Mouse (Mus musculus) heart, embryonic 10.5 days (tissue): ENCODE results near the gene Tead1. TPM values are rescaled to one million over a fixed set of nuclear protein-coding genes. Genes with fewer than 3 reads are reported as not detected.

Experiments used
- DNase-seq: peaks from one replicate; pipeline ENCODE4 v3.0.0-alpha.2; 2017; ENCODE audit warnings: low spot score
- H3K27ac ChIP-seq: fragments of 300-500 bp; sonication (generic); 2 replicates; pipeline ENCODE4 v1.5.1; 2016; ENCODE audit warnings: mild to moderate bottlenecking
- H3K27me3 ChIP-seq: fragments of 300-500 bp; sonication (generic); 2 replicates; pipeline ENCODE4 v1.6.1; 2016; ENCODE audit warnings: mild to moderate bottlenecking; ENCODE audit not compliant: poor library complexity, insufficient read depth, severe bottlenecking
- H3K36me3 ChIP-seq: fragments of 300-500 bp; sonication (generic); 2 replicates; pipeline ENCODE4 v1.6.1; 2016; ENCODE audit warnings: mild to moderate bottlenecking, moderate library complexity
- H3K4me1 ChIP-seq: fragments of 300-500 bp; sonication (generic); 2 replicates; pipeline ENCODE4 v1.6.1; 2016; ENCODE audit warnings: mild to moderate bottlenecking
- H3K4me3 ChIP-seq: fragments of 300-500 bp; sonication (generic); 2 replicates; pipeline ENCODE4 v1.5.1; 2016; ENCODE audit warnings: mild to moderate bottlenecking, moderate library complexity
- H3K9me3 ChIP-seq: fragments of 300-500 bp; sonication (generic); 2 replicates; pipeline ENCODE4 v1.6.1; 2016; ENCODE audit warnings: mild to moderate bottlenecking, moderate library complexity
- WGBS: fragments of 180-500 bp; shearing (Covaris S2); methylation state at CpG from one replicate; pipeline ENCODE4 v1.1.7; 2016; 5-methylcytosine and 5-hydroxymethylcytosine counted together
- polyA plus RNA-seq: library from polyadenylated mRNA; unstranded; fragments of >200 nt; fragmentation: Nextera tagmentation; extraction: Ambion mirVana; gene quantifications from 2 replicates; pipeline ENCODE4 v1.2.1, GENCODE M21; 2016

Gene Tead1
- 19.7 and 27.2 TPM in 2 replicates for polyA plus RNA-seq

- peak within 1 kb of the TSS; percentile 100 for H3K27ac ChIP-seq
- H3K9me3 ChIP-seq = no peaks in the 10 kb centered on the region
- peak; percentile 96 for DNase-seq
- peak within 1 kb of the TSS; percentile 94 for H3K4me3 ChIP-seq
- H3K36me3 ChIP-seq = no peaks in the 10 kb centered on the region
- 6% methylated on average over 51 of the region's 57 CpGs for WGBS
- H3K4me1 ChIP-seq = peaks cover 40% of the 10 kb centered on the region
- no peaks in the 10 kb centered on the region for H3K27me3 ChIP-seq
These were observed at the start of gene Tead1 for GRCm38 (mm10) chr7:112679171-112679512. Tead1 (plus strand) TSS chr7:112679318.

- Histone ChIP-seq H3K9me3 (no peaks in the 10 kb centered on the region), H3K4me1 (peaks cover 10% of the 10 kb centered on the region), H3K36me3 (peaks cover 8% of the 10 kb centered on the region; the same call in 1 of the 2 replicates), H3K27ac (no peak overlapping the region), H3K4me3 (no peak overlapping the region), H3K27me3 (no peaks in the 10 kb centered on the region)
- DNase-seq = peak; percentile 68
- 80% methylated on average over 10 of the region's 10 CpGs for WGBS
These were observed 44.5 kb upstream of the Tead1 start for GRCm38 (mm10) chr7:112634505-112635213.

- Histone ChIP-seq H3K4me1 (peaks cover 10% of the 10 kb centered on the region), H3K36me3 (peaks cover 8% of the 10 kb centered on the region; the same call in 1 of the 2 replicates), H3K9me3 (no peaks in the 10 kb centered on the region), H3K4me3 (no peak overlapping the region), H3K27ac (no peak overlapping the region), H3K27me3 (no peaks in the 10 kb centered on the region)
- DNase-seq = peak; percentile 61
- 93% methylated on average over 2 of the region's 2 CpGs for WGBS
These were observed 43.2 kb upstream of the Tead1 start for GRCm38 (mm10) chr7:112635936-112636335.

- DNase-seq = no peak
- no peaks in the 10 kb centered on the region for H3K27me3 ChIP-seq
- no peaks in the 10 kb centered on the region for H3K9me3 ChIP-seq
- H3K4me1 ChIP-seq = peaks cover 17% of the 10 kb centered on the region
- no peak overlapping the region for H3K4me3 ChIP-seq
- WGBS = 78% methylated on average over 6 of the region's 6 CpGs
- H3K36me3 ChIP-seq = peaks cover 2% of the 10 kb centered on the region; the same call in 1 of the 2 replicates
- H3K27ac ChIP-seq = 0 out of 2 replicates have a peak overlapping the region, but pooled peaks have one; percentile 17
These were observed 35.1 kb upstream of the Tead1 start for GRCm38 (mm10) chr7:112643866-112644543.

- no peak overlapping the region for H3K4me3 ChIP-seq
- WGBS = 75% methylated on average over 6 of the region's 6 CpGs
- peaks cover 2% of the 10 kb centered on the region; the same call in 1 of the 2 replicates for H3K36me3 ChIP-seq
- no peaks in the 10 kb centered on the region for H3K27me3 ChIP-seq
- peaks cover 17% of the 10 kb centered on the region for H3K4me1 ChIP-seq
- no peak overlapping the region for H3K27ac ChIP-seq
- no peaks in the 10 kb centered on the region for H3K9me3 ChIP-seq
- DNase-seq = no peak
These were observed 34.4 kb upstream of the Tead1 start for GRCm38 (mm10) chr7:112644701-112645100.

- Histone ChIP-seq H3K36me3 (peaks cover 2% of the 10 kb centered on the region; the same call in 1 of the 2 replicates), H3K9me3 (no peaks in the 10 kb centered on the region), H3K27me3 (no peaks in the 10 kb centered on the region), H3K27ac (no peak overlapping the region), H3K4me1 (peaks cover 17% of the 10 kb centered on the region), H3K4me3 (no peak overlapping the region)
- DNase-seq = no peak
- WGBS = 87% methylated on average over 2 of the region's 2 CpGs
These were observed 33.4 kb upstream of the Tead1 start for GRCm38 (mm10) chr7:112645724-112646123.

GRCm38 (mm10) chr7:112647417-112647816 lies 31.7 kb upstream of the Tead1 start:
- H3K4me1 ChIP-seq = peaks cover 17% of the 10 kb centered on the region
- H3K4me3 ChIP-seq = no peak overlapping the region
- H3K27ac ChIP-seq = no peak overlapping the region
- no peak for DNase-seq
- 94% methylated on average over 4 of the region's 4 CpGs for WGBS
- no peaks in the 10 kb centered on the region for H3K27me3 ChIP-seq
- no peaks in the 10 kb centered on the region for H3K9me3 ChIP-seq
- peaks cover 2% of the 10 kb centered on the region; the same call in 1 of the 2 replicates for H3K36me3 ChIP-seq

- Histone ChIP-seq H3K36me3 (no peaks in the 10 kb centered on the region), H3K9me3 (no peaks in the 10 kb centered on the region), H3K4me3 (peak overlapping the region; percentile 40), H3K27me3 (no peaks in the 10 kb centered on the region), H3K4me1 (peaks cover 59% of the 10 kb centered on the region), H3K27ac (peak overlapping the region; percentile 89)
- 8% methylated on average over 9 of the region's 9 CpGs for WGBS
- peak; percentile 97 for DNase-seq
These were observed 22.9 kb upstream of the Tead1 start for GRCm38 (mm10) chr7:112656141-112656662.

GRCm38 (mm10) chr7:112658939-112659338 lies 20.2 kb upstream of the Tead1 start:
- Histone ChIP-seq H3K9me3 (no peaks in the 10 kb centered on the region), H3K36me3 (no peaks in the 10 kb centered on the region), H3K4me1 (peaks cover 85% of the 10 kb centered on the region), H3K4me3 (no peak overlapping the region), H3K27me3 (no peaks in the 10 kb centered on the region), H3K27ac (peak overlapping the region; percentile 88)
- DNase-seq = no peak
- WGBS = 90% methylated on average over 3 of the region's 3 CpGs

GRCm38 (mm10) chr7:112659816-112660215 lies 19.3 kb upstream of the Tead1 start:
- Histone ChIP-seq H3K36me3 (no peaks in the 10 kb centered on the region), H3K4me1 (peaks cover 82% of the 10 kb centered on the region), H3K27ac (peak overlapping the region; percentile 88), H3K9me3 (no peaks in the 10 kb centered on the region), H3K4me3 (0 out of 2 replicates have a peak overlapping the region, but pooled peaks have one; percentile 22), H3K27me3 (no peaks in the 10 kb centered on the region)
- WGBS = 13% methylated on average over 5 of the region's 5 CpGs
- DNase-seq = no peak

GRCm38 (mm10) chr7:112660325-112660724 lies 18.8 kb upstream of the Tead1 start:
- no peaks in the 10 kb centered on the region for H3K9me3 ChIP-seq
- peak overlapping the region; percentile 88 for H3K27ac ChIP-seq
- peaks cover 78% of the 10 kb centered on the region for H3K4me1 ChIP-seq
- peak; percentile 96 for DNase-seq
- H3K27me3 ChIP-seq = no peaks in the 10 kb centered on the region
- 0% methylated on average over 1 of the region's 1 CpGs for WGBS
- H3K36me3 ChIP-seq = no peaks in the 10 kb centered on the region
- H3K4me3 ChIP-seq = no peak overlapping the region

GRCm38 (mm10) chr7:112662398-112663313 lies 16.5 kb upstream of the Tead1 start:
- H3K4me1 ChIP-seq = peaks cover 59% of the 10 kb centered on the region

More at GRCm38 (mm10) chr7:112662398-112663313, 16.5 kb upstream of the Tead1 start:
- no peak for DNase-seq
- Histone ChIP-seq H3K4me3 (peak overlapping the region; percentile 37), H3K9me3 (no peaks in the 10 kb centered on the region), H3K36me3 (no peaks in the 10 kb centered on the region), H3K27me3 (no peaks in the 10 kb centered on the region), H3K27ac (peak overlapping the region; percentile 87)
- 51% methylated on average over 12 of the region's 12 CpGs for WGBS
